Mouse (Mus musculus): Measurements from ENCODE around the gene Glis2. TPM values are rescaled to one million over a fixed set of nuclear protein-coding genes. Genes with fewer than 3 reads are reported as not detected.

The Glis2 gene
- total and polyA plus RNA-seq, 2 experiments from 2014 or later: 11.8 to 25.4 TPM

GRCm38 (mm10) chr16:4590236-4590635, 4.3 kb upstream of the Glis2 start:
- TF ChIP-seq EP300 (IDR thresholded peaks at IDR 0.05; ENCODE audit: low read depth) (no peak), CTCF (IDR thresholded peaks at IDR 0.05; ENCODE audit: low read depth) (no peak)
- WGBS: 95% methylated on average over 9 of the region's 9 CpGs
- DNase-seq (ENCODE audit: low spot score): peak; percentile 41
- no peak overlapping the region for H3K27ac ChIP-seq (ENCODE audit: low read depth)
- no peak overlapping the region for H3K4me2 ChIP-seq (ENCODE audit: low read depth, low read length)
- H3K4me1 ChIP-seq (ENCODE audit: control insufficient read depth, insufficient read depth): peaks cover 23% of the 10 kb centered on the region
- H3K4me3 ChIP-seq (ENCODE audit: low read depth, low read length): no peak overlapping the region
- H3K9me3 ChIP-seq (replicated peaks; ENCODE audit: control insufficient read depth, low read length): no peaks in the 10 kb centered on the region
- H3K36me3 ChIP-seq (replicated peaks; ENCODE audit: control insufficient read depth, insufficient read depth, low read length): peaks cover 14% of the 10 kb centered on the region; the same call in 1 of the 2 replicates
- H3K9ac ChIP-seq (replicated peaks; ENCODE audit: low read depth, low read length): no peak overlapping the region
- no peaks in the 10 kb centered on the region for H3K27me3 ChIP-seq (ENCODE audit: control insufficient read depth, insufficient read depth, low read length)
- no peak for ATAC-seq (ENCODE audit: insufficient read depth, low read depth)

GRCm38 (mm10) chr16:4592909-4593875, 1.3 kb upstream of the Glis2 start:
- H3K27ac ChIP-seq (ENCODE audit: low read depth): peak overlapping the region; percentile 94
- DNase-seq (ENCODE audit: low spot score) (peak; percentile 85), ATAC-seq (ENCODE audit: insufficient read depth, low read depth) (peak; percentile 12; the same call in 1 of the 2 replicates)
- peaks cover 14% of the 10 kb centered on the region; the same call in 1 of the 2 replicates for H3K36me3 ChIP-seq (replicated peaks; ENCODE audit: control insufficient read depth, insufficient read depth, low read length)
- no peaks in the 10 kb centered on the region for H3K9me3 ChIP-seq (replicated peaks; ENCODE audit: control insufficient read depth, low read length)
- H3K4me3 ChIP-seq (ENCODE audit: low read depth, low read length): peak overlapping the region; percentile 82
- peak overlapping the region; percentile 86 for H3K9ac ChIP-seq (replicated peaks; ENCODE audit: low read depth, low read length)
- H3K4me1 ChIP-seq (ENCODE audit: control insufficient read depth, insufficient read depth): peaks cover 35% of the 10 kb centered on the region
- 14% methylated on average over 32 of the region's 32 CpGs for WGBS
- TF ChIP-seq CTCF (IDR thresholded peaks at IDR 0.05; ENCODE audit: low read depth) (peak; percentile 42), EP300 (IDR thresholded peaks at IDR 0.05; ENCODE audit: low read depth) (no peak)
- no peaks in the 10 kb centered on the region for H3K27me3 ChIP-seq (ENCODE audit: control insufficient read depth, insufficient read depth, low read length)
- peak overlapping the region; percentile 91 for H3K4me2 ChIP-seq (ENCODE audit: low read depth, low read length)

GRCm38 (mm10) chr16:4594814-4595526, 457 bp downstream of the Glis2 start:
- Histone ChIP-seq H3K4me2 (ENCODE audit: low read depth, low read length) (peak overlapping the region; percentile 91), H3K9ac (replicated peaks; ENCODE audit: low read depth, low read length) (peak overlapping the region; percentile 86), H3K27ac (ENCODE audit: low read depth) (peak overlapping the region; percentile 94), H3K9me3 (replicated peaks; ENCODE audit: control insufficient read depth, low read length) (no peaks in the 10 kb centered on the region), H3K4me3 (ENCODE audit: low read depth, low read length) (peak overlapping the region; percentile 82), H3K4me1 (ENCODE audit: control insufficient read depth, insufficient read depth) (peaks cover 46% of the 10 kb centered on the region), H3K27me3 (ENCODE audit: control insufficient read depth, insufficient read depth, low read length) (no peaks in the 10 kb centered on the region), H3K36me3 (replicated peaks; ENCODE audit: control insufficient read depth, insufficient read depth, low read length) (peaks cover 14% of the 10 kb centered on the region; the same call in 1 of the 2 replicates)
- DNase-seq (ENCODE audit: low spot score) (peak; percentile 20), ATAC-seq (ENCODE audit: insufficient read depth, low read depth) (peak; percentile 16; the same call in 1 of the 2 replicates)
- under 1% methylated on average over 35 of the region's 52 CpGs for WGBS
- TF ChIP-seq CTCF (IDR thresholded peaks at IDR 0.05; ENCODE audit: low read depth): no peak
- TF ChIP-seq EP300 (IDR thresholded peaks at IDR 0.05; ENCODE audit: low read depth): no peak

- H3K36me3 ChIP-seq (replicated peaks; ENCODE audit: control insufficient read depth, insufficient read depth, low read length): peaks cover 9% of the 10 kb centered on the region; the same call in 1 of the 2 replicates
- TF ChIP-seq EP300 (IDR thresholded peaks at IDR 0.05; ENCODE audit: low read depth) (no peak), CTCF (IDR thresholded peaks at IDR 0.05; ENCODE audit: low read depth) (peak; percentile 20; the same call in 1 of the 2 replicates)
- no peak for DNase-seq (ENCODE audit: low spot score)
- H3K27me3 ChIP-seq (ENCODE audit: control insufficient read depth, insufficient read depth, low read length): no peaks in the 10 kb centered on the region
- ATAC-seq (ENCODE audit: insufficient read depth, low read depth): no peak
- 8% methylated on average over 5 of the region's 5 CpGs for WGBS
- peak overlapping the region; percentile 91 for H3K4me2 ChIP-seq (ENCODE audit: low read depth, low read length)
- peak overlapping the region; percentile 82 for H3K4me3 ChIP-seq (ENCODE audit: low read depth, low read length)
- peaks cover 49% of the 10 kb centered on the region for H3K4me1 ChIP-seq (ENCODE audit: control insufficient read depth, insufficient read depth)
- H3K27ac ChIP-seq (ENCODE audit: low read depth): peak overlapping the region; percentile 94
- H3K9ac ChIP-seq (replicated peaks; ENCODE audit: low read depth, low read length): peak overlapping the region; percentile 86
- no peaks in the 10 kb centered on the region for H3K9me3 ChIP-seq (replicated peaks; ENCODE audit: control insufficient read depth, low read length)
These were observed 1.0 kb downstream of the Glis2 start for GRCm38 (mm10) chr16:4595527-4595963.

- Histone ChIP-seq H3K27ac (ENCODE audit: low read depth) (peak overlapping the region; percentile 67), H3K4me2 (ENCODE audit: low read depth, low read length) (peak overlapping the region; percentile 91), H3K36me3 (replicated peaks; ENCODE audit: control insufficient read depth, insufficient read depth, low read length) (0 out of 2 replicates have a peak, but pooled peaks cover 2% of the 10 kb centered on the region), H3K9ac (replicated peaks; ENCODE audit: low read depth, low read length) (peak overlapping the region; percentile 86), H3K4me1 (ENCODE audit: control insufficient read depth, insufficient read depth) (peaks cover 56% of the 10 kb centered on the region), H3K9me3 (replicated peaks; ENCODE audit: control insufficient read depth, low read length) (no peaks in the 10 kb centered on the region), H3K4me3 (ENCODE audit: low read depth, low read length) (peak overlapping the region; percentile 82), H3K27me3 (ENCODE audit: control insufficient read depth, insufficient read depth, low read length) (no peaks in the 10 kb centered on the region)
- no peak for DNase-seq (ENCODE audit: low spot score)
- ATAC-seq (ENCODE audit: insufficient read depth, low read depth): no peak
- TF ChIP-seq EP300 (IDR thresholded peaks at IDR 0.05; ENCODE audit: low read depth): no peak
- no peak for TF ChIP-seq CTCF (IDR thresholded peaks at IDR 0.05; ENCODE audit: low read depth)
- 25% methylated on average over 3 of the region's 3 CpGs for WGBS
These were observed 1.7 kb downstream of the Glis2 start for GRCm38 (mm10) chr16:4596141-4596728.

Measured in heart, postnatal 0 days (tissue).